Mouse (Mus musculus) forebrain, embryonic 15.5 days (tissue): Measurements from ENCODE around the gene Decr2. TPM values are rescaled to one million over a fixed set of nuclear protein-coding genes. Genes with fewer than 3 reads are reported as not detected.

ENCODE experiments used
- ATAC-seq: fragments of 200-750 bp; cut with Nextera tagmentation; replicated peaks from 2 replicates; pipeline ENCODE4 v1.8.0; 2017; ENCODE audit warnings: mild to moderate bottlenecking, moderate TSS enrichment, moderate library complexity
- H3K27ac ChIP-seq: fragments of 300-500 bp; sonication (generic); replicated peaks from 2 replicates; pipeline ENCODE4 v1.5.1; 2015; ENCODE audit warnings: mild to moderate bottlenecking, inconsistent platforms
- H3K27me3 ChIP-seq: fragments of 300-500 bp; sonication (generic); 2 replicates; pipeline ENCODE4 v1.6.1; 2015; ENCODE audit warnings: inconsistent platforms
- H3K36me3 ChIP-seq: fragments of 300-500 bp; sonication (generic); 2 replicates; pipeline ENCODE4 v1.6.1; 2015; ENCODE audit warnings: mild to moderate bottlenecking, inconsistent platforms
- H3K4me1 ChIP-seq: fragments of 300-500 bp; sonication (generic); 2 replicates; pipeline ENCODE4 v1.6.1; 2015; ENCODE audit warnings: inconsistent platforms
- H3K4me2 ChIP-seq: fragments of 300-500 bp; sonication (generic); replicated peaks from 2 replicates; pipeline ENCODE4 v1.6.1; 2015; ENCODE audit warnings: mild to moderate bottlenecking, inconsistent platforms
- H3K4me3 ChIP-seq: fragments of 300-500 bp; sonication (generic); 2 replicates; pipeline ENCODE4 v1.5.1; 2015; ENCODE audit warnings: mild to moderate bottlenecking, inconsistent platforms
- H3K9ac ChIP-seq: fragments of 300-500 bp; sonication (generic); replicated peaks from 2 replicates; pipeline ENCODE4 v1.6.1; 2015; ENCODE audit warnings: mild to moderate bottlenecking, inconsistent platforms
- H3K9me3 ChIP-seq: fragments of 300-500 bp; sonication (generic); 2 replicates; pipeline ENCODE4 v1.6.1; 2016; ENCODE audit warnings: inconsistent platforms
- WGBS: fragments of 180-500 bp; shearing (Covaris S2); methylation state at CpG from one replicate; pipeline ENCODE4 v1.1.7; 2015; ENCODE audit warnings: mixed read lengths; 5-methylcytosine and 5-hydroxymethylcytosine counted together
- polyA plus RNA-seq: library from polyadenylated mRNA; unstranded; fragments of >200 nt; fragmentation: Nextera tagmentation; extraction: Ambion mirVana; gene quantifications from 2 replicates; pipeline ENCODE4 v1.2.1, GENCODE M21; 2015

Decr2 gene
- 27.7 and 29.1 TPM in 2 replicates for polyA plus RNA-seq

- Histone ChIP-seq H3K27me3 (no peaks in the 10 kb centered on the region), H3K4me1 (peaks cover 6% of the 10 kb centered on the region; the same call in 1 of the 2 replicates), H3K36me3 (no peaks in the 10 kb centered on the region), H3K9ac (peak within 1 kb of the TSS; percentile 78), H3K27ac (peak within 1 kb of the TSS; percentile 81), H3K9me3 (no peaks in the 10 kb centered on the region), H3K4me3 (peak within 1 kb of the TSS; percentile 57), H3K4me2 (peak within 1 kb of the TSS; percentile 74)
- ATAC-seq = peak; percentile 86
- WGBS = 2% methylated on average over 32 of the region's 32 CpGs
Measured at GRCm38 (mm10) chr17:26089905-26090632, at the start of gene Decr2. Decr2 (minus strand) TSS chr17:26090337.

- H3K27me3 ChIP-seq = no peaks in the 10 kb centered on the region
- WGBS = under 1% methylated on average over 51 of the region's 58 CpGs
- H3K36me3 ChIP-seq = peaks cover 10% of the 10 kb centered on the region; the same call in 1 of the 2 replicates
- peak overlapping the region; percentile 82 for H3K4me3 ChIP-seq
- H3K4me1 ChIP-seq = peaks cover 25% of the 10 kb centered on the region
- H3K4me2 ChIP-seq = peak overlapping the region; percentile 51
- H3K27ac ChIP-seq = peak overlapping the region; percentile 94
- H3K9me3 ChIP-seq = no peaks in the 10 kb centered on the region
- ATAC-seq = peak; percentile 69
- H3K9ac ChIP-seq = peak overlapping the region; percentile 91
Measured at GRCm38 (mm10) chr17:26138901-26139381, 48.8 kb upstream of the Decr2 start.

DNA sequence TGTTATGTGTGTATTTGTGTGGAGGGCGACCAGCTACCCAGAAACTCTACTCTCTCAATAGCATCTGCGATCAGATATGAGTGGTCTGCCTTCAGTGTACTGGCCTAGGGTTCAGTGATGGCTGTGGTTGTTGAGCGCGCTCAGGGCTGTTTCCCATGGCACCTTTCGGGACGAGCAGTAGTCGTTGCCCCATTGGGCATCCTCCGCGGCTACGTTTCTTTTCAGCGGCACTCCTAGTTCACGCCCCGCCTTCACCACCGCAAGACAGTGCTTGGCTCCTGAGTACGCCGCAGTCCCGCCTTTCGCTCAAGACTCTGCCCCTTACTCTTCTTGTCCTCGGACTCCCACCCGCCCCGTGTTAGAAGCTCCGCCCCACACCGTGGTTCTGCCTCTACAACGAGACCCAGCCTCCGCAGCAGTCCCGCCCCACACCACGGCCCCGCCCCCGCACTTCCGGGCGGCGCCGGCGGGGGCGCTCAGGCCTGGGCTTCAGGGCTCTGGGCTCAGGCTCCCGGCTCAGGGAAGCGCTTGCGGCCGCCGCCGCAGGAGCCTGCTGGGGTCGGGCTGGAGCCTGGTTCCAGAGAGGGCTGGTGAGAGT, 48.2 kb upstream of the Decr2 start, which contains the start of gene Axin1:
Axin1 (plus strand) TSS at position 450 of the 598 bp plus-strand sequence.
- no peaks in the 10 kb centered on the region for H3K27me3 ChIP-seq
- H3K4me2 ChIP-seq = peak within 1 kb of the TSS; percentile 51
- H3K4me3 ChIP-seq = peak within 1 kb of the TSS; percentile 82
- H3K9ac ChIP-seq = peak within 1 kb of the TSS; percentile 91
- H3K4me1 ChIP-seq = peaks cover 25% of the 10 kb centered on the region
- under 1% methylated on average over 42 of the region's 42 CpGs for WGBS
- H3K36me3 ChIP-seq = peaks cover 8% of the 10 kb centered on the region; the same call in 1 of the 2 replicates
- no peaks in the 10 kb centered on the region for H3K9me3 ChIP-seq
- H3K27ac ChIP-seq = peak within 1 kb of the TSS; percentile 94
- peak; percentile 97 for ATAC-seq

DNA sequence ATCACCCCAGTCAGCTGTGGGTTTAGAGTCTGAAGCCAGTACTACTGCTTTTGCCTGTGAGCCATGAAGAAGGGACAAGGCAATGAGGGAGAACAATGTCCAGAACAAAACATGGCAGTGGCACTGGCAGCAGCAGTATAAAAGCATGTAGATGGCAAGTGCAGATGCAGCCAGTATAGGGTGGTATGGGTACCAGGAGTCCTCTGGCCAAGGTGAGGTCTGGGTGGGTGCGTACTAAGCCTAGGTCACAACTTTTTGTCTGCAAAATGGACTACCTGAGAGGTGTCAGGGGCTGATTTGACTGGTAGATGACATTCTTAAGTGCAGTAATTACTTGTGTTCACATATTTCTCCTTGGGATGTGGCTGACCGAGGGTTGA, 47.6 kb upstream of the Decr2 start:
- Histone ChIP-seq H3K4me1 (peaks cover 25% of the 10 kb centered on the region), H3K36me3 (peaks cover 2% of the 10 kb centered on the region; the same call in 1 of the 2 replicates), H3K9me3 (no peaks in the 10 kb centered on the region), H3K27ac (peak overlapping the region; percentile 94), H3K4me2 (peak overlapping the region; percentile 51), H3K9ac (peak overlapping the region; percentile 91), H3K4me3 (peak overlapping the region; percentile 82), H3K27me3 (no peaks in the 10 kb centered on the region)
- no peak for ATAC-seq
- WGBS = 65% methylated on average over 2 of the region's 2 CpGs

GRCm38 (mm10) chr17:26137106-26137750, 47.1 kb upstream of the Decr2 start:
- H3K4me2 ChIP-seq = no peak overlapping the region

GRCm38 (mm10) chr17:26131856-26132853, 42.0 kb upstream of the Decr2 start:
- no peaks in the 10 kb centered on the region for H3K27me3 ChIP-seq
- H3K4me2 ChIP-seq = no peak overlapping the region
- H3K9ac ChIP-seq = no peak overlapping the region
- ATAC-seq = peak; percentile 43; the same call in 1 of the 2 replicates
- H3K4me3 ChIP-seq = peak overlapping the region; percentile 5; the same call in 1 of the 2 replicates
- 0 out of 2 replicates have a peak, but pooled peaks cover 2% of the 10 kb centered on the region for H3K4me1 ChIP-seq
- H3K9me3 ChIP-seq = no peaks in the 10 kb centered on the region
- H3K27ac ChIP-seq = no peak overlapping the region
- WGBS = 73% methylated on average over 18 of the region's 18 CpGs
- peaks cover 33% of the 10 kb centered on the region for H3K36me3 ChIP-seq

More at GRCm38 (mm10) chr17:26137106-26137750, 47.1 kb upstream of the Decr2 start:
- 92% methylated on average over 11 of the region's 11 CpGs for WGBS
- no peak for ATAC-seq
- no peaks in the 10 kb centered on the region for H3K36me3 ChIP-seq
- no peak overlapping the region for H3K27ac ChIP-seq
- H3K4me3 ChIP-seq = no peak overlapping the region
- H3K27me3 ChIP-seq = no peaks in the 10 kb centered on the region
- H3K4me1 ChIP-seq = peaks cover 25% of the 10 kb centered on the region
- H3K9me3 ChIP-seq = no peaks in the 10 kb centered on the region
- H3K9ac ChIP-seq = no peak overlapping the region

GRCm38 (mm10) chr17:26131062-26131732, 41.1 kb upstream of the Decr2 start:
- 0 out of 2 replicates have a peak, but pooled peaks cover 2% of the 10 kb centered on the region for H3K4me1 ChIP-seq
- 72% methylated on average over 18 of the region's 18 CpGs for WGBS
- H3K27me3 ChIP-seq = no peaks in the 10 kb centered on the region
- 0 out of 2 replicates have a peak, but pooled peaks have one; percentile 32 for ATAC-seq
- H3K4me2 ChIP-seq = no peak overlapping the region
- H3K9ac ChIP-seq = no peak overlapping the region
- H3K9me3 ChIP-seq = no peaks in the 10 kb centered on the region
- peak overlapping the region; percentile 5; the same call in 1 of the 2 replicates for H3K4me3 ChIP-seq
- H3K36me3 ChIP-seq = peaks cover 43% of the 10 kb centered on the region
- 0 out of 2 replicates have a peak overlapping the region, but pooled peaks have one; percentile 27 for H3K27ac ChIP-seq

- peaks cover 19% of the 10 kb centered on the region for H3K4me1 ChIP-seq
- no peak for ATAC-seq
- WGBS = 93% methylated on average over 10 of the region's 10 CpGs
- H3K9me3 ChIP-seq = no peaks in the 10 kb centered on the region
- H3K4me3 ChIP-seq = no peak overlapping the region
- H3K27ac ChIP-seq = no peak overlapping the region
- no peak overlapping the region for H3K9ac ChIP-seq
- no peaks in the 10 kb centered on the region for H3K27me3 ChIP-seq
- no peak overlapping the region for H3K4me2 ChIP-seq
- peaks cover 44% of the 10 kb centered on the region for H3K36me3 ChIP-seq
Measured at GRCm38 (mm10) chr17:26125226-26125625, 35.1 kb upstream of the Decr2 start.

GRCm38 (mm10) chr17:26124560-26124959, 34.4 kb upstream of the Decr2 start:
- no peak for ATAC-seq
- no peaks in the 10 kb centered on the region for H3K9me3 ChIP-seq
- peak overlapping the region; percentile 74 for H3K4me2 ChIP-seq
- 90% methylated on average over 7 of the region's 7 CpGs for WGBS
- peak overlapping the region; percentile 77 for H3K9ac ChIP-seq
- no peak overlapping the region for H3K27ac ChIP-seq
- peaks cover 40% of the 10 kb centered on the region for H3K36me3 ChIP-seq
- H3K4me1 ChIP-seq = peaks cover 19% of the 10 kb centered on the region
- peak overlapping the region; percentile 82 for H3K4me3 ChIP-seq
- no peaks in the 10 kb centered on the region for H3K27me3 ChIP-seq

DNA sequence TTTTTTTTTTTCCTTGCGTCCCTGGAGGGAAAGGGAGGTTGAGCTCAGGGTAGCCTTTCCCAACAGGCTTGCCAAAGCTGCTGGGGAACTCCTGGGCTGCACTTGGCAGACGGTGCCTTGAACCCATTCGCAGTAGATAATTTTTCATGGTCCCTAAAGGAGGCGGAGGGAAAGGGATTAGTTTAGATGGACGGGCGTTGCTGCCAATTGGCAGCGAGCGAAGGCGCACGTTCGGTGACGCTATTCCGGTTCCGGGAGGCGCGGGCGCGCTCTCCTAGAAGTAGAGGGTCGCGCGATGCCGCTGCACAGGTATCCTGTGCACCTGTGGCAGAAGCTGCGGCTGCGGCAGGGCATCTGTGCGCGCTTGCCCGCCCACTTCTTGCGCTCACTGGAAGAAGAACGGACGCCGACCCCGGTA, 33.1 kb upstream of the Decr2 start, which contains the start of gene Mrpl28:
Mrpl28 (plus strand) TSS at position 234 of the 418 bp plus-strand sequence.
- peak within 1 kb of the TSS; percentile 74 for H3K4me2 ChIP-seq
- peak within 1 kb of the TSS; percentile 82 for H3K4me3 ChIP-seq
- H3K4me1 ChIP-seq = peaks cover 19% of the 10 kb centered on the region
- H3K27me3 ChIP-seq = no peaks in the 10 kb centered on the region
- 0 out of 2 replicates have a peak within 1 kb of the TSS, but pooled peaks have one; percentile 17 for H3K27ac ChIP-seq
- H3K9ac ChIP-seq = peak within 1 kb of the TSS; percentile 77
- peaks cover 28% of the 10 kb centered on the region for H3K36me3 ChIP-seq
- peak; percentile 88 for ATAC-seq
- H3K9me3 ChIP-seq = no peaks in the 10 kb centered on the region
- under 1% methylated on average over 31 of the region's 32 CpGs for WGBS
